Mouse (Mus musculus): Measurements from ENCODE around the gene Ino80e. TPM values are rescaled to one million over a fixed set of nuclear protein-coding genes. Genes with fewer than 3 reads are reported as not detected.

Gene Ino80e
- total and polyA plus RNA-seq, 3 experiments = 93.0 to 476 (median 189) TPM

GRCm38 (mm10) chr7:126861429-126862130 is 597 bp downstream of the Ino80e start, which contains the start of gene Hirip3:
Gene Hirip3 (plus strand): TSS chr7:126861972.
- peak; percentile 96 for DNase-seq (ENCODE audit: low read depth, low spot score)

GRCm38 (mm10) chr7:126860987-126861386 is 1.2 kb downstream of the Ino80e start:
- peak overlapping the region; percentile 89 for H3K9ac ChIP-seq (ENCODE audit: control insufficient read depth, low read depth, low read length, poor library complexity, severe bottlenecking)
- peaks cover 26% of the 10 kb centered on the region for H3K79me2 ChIP-seq (ENCODE audit: control insufficient read depth, insufficient read depth, low read length, poor library complexity)
- peak; percentile 60 for DNase-seq (ENCODE audit: low read depth, low spot score)
- H3K9me3 ChIP-seq (replicated peaks; ENCODE audit: insufficient read depth, low read length) = no peaks in the 10 kb centered on the region
- peaks cover 2 to 19% of the 10 kb centered on the region in 2 experiments; a peak in 3 of 4 replicates for H3K4me1 ChIP-seq (ENCODE audit: control insufficient read depth in 1 of 2, insufficient read depth in 2 of 2, low read length in 2 of 2)
- no peaks in the 10 kb centered on the region for H3K27me3 ChIP-seq (ENCODE audit: control insufficient read depth in 1 of 2, insufficient read depth in 2 of 2, low read length in 2 of 2)
- H3K36me3 ChIP-seq (ENCODE audit: control insufficient read depth in 1 of 2, insufficient read depth in 2 of 2, low read length in 2 of 2) = peaks cover 1 to 22% of the 10 kb centered on the region in 2 experiments
- H3K4me3 ChIP-seq (ENCODE audit: control insufficient read depth in 1 of 2, insufficient read depth in 1 of 2, low read depth in 2 of 2, low read length in 2 of 2) = peak overlapping the region; percentile 53 to 83
- peak overlapping the region; percentile 92 for H3K27ac ChIP-seq (ENCODE audit: control insufficient read depth, low read depth, low read length)
- no peak for TF ChIP-seq ELF1 (IDR thresholded peaks at IDR 0.05; ENCODE audit: low read depth, low read length)
- peak; percentile 88 for TF ChIP-seq MYC (IDR thresholded peaks at IDR 0.05; ENCODE audit: low read depth, low read length)
- TF ChIP-seq MAX (IDR thresholded peaks at IDR 0.05; ENCODE audit: low read length) = peak; percentile 82
- no peak for TF ChIP-seq MAFK (IDR thresholded peaks at IDR 0.05; ENCODE audit: borderline replicate concordance, low read depth, low read length)
- no peak for TF ChIP-seq RAD21 (IDR thresholded peaks at IDR 0.05; ENCODE audit: low read depth, low read length)
- TF ChIP-seq CHD1 (IDR thresholded peaks at IDR 0.05; ENCODE audit: low read depth, low read length) = peak; percentile 65; the same call in 1 of the 2 replicates
- TF ChIP-seq GATA1 (IDR thresholded peaks at IDR 0.05; ENCODE audit: low read depth, low read length) = no peak
- no peak for TF ChIP-seq ZC3H11A (IDR thresholded peaks at IDR 0.05; ENCODE audit: low read depth, low read length)
- no peak for TF ChIP-seq BHLHE40 (IDR thresholded peaks at IDR 0.05; ENCODE audit: borderline replicate concordance, low read depth, low read length)
- TF ChIP-seq ZMIZ1 (IDR thresholded peaks at IDR 0.05; ENCODE audit: low read depth, low read length) = no peak
- peak in 1 of 2 experiments; percentile 2; a peak in 1 of 4 replicates for TF ChIP-seq POLR2A (IDR thresholded peaks at IDR 0.05; ENCODE audit: control insufficient read depth in 1 of 2, insufficient read depth in 1 of 2, low read depth in 1 of 2, low read length in 2 of 2, poor library complexity in 1 of 2)
- no peak for TF ChIP-seq MAZ (IDR thresholded peaks at IDR 0.05; ENCODE audit: low read depth, low read length)

More at GRCm38 (mm10) chr7:126861429-126862130, 597 bp downstream of the Ino80e start, which contains the start of gene Hirip3:
- Histone ChIP-seq H3K9ac (ENCODE audit: control insufficient read depth, low read depth, low read length, poor library complexity, severe bottlenecking) (peak within 1 kb of the TSS; percentile 89), H3K9me3 (replicated peaks; ENCODE audit: insufficient read depth, low read length) (no peaks in the 10 kb centered on the region), H3K4me3 (ENCODE audit: control insufficient read depth in 1 of 2, insufficient read depth in 1 of 2, low read depth in 2 of 2, low read length in 2 of 2) (peak within 1 kb of the TSS; percentile 53 to 83), H3K36me3 (ENCODE audit: control insufficient read depth in 1 of 2, insufficient read depth in 2 of 2, low read length in 2 of 2) (peaks cover 1 to 22% of the 10 kb centered on the region in 2 experiments), H3K4me1 (ENCODE audit: control insufficient read depth in 1 of 2, insufficient read depth in 2 of 2, low read length in 2 of 2) (peaks cover 2 to 19% of the 10 kb centered on the region in 2 experiments; a peak in 3 of 4 replicates), H3K79me2 (ENCODE audit: control insufficient read depth, insufficient read depth, low read length, poor library complexity) (peaks cover 26% of the 10 kb centered on the region), H3K27ac (ENCODE audit: control insufficient read depth, low read depth, low read length) (peak within 1 kb of the TSS; percentile 92), H3K27me3 (ENCODE audit: control insufficient read depth in 1 of 2, insufficient read depth in 2 of 2, low read length in 2 of 2) (no peaks in the 10 kb centered on the region)
- TF ChIP-seq TAL1 (IDR thresholded peaks at IDR 0.05; ENCODE audit: low read length) (no peak), ZNF384 (IDR thresholded peaks at IDR 0.05; ENCODE audit: low read depth, low read length) (no peak), ELF1 (IDR thresholded peaks at IDR 0.05; ENCODE audit: low read depth, low read length) (peak; percentile 96), KAT2A (conservative IDR thresholded peaks at IDR 0.05; ENCODE audit: low read depth, low read length) (peak; percentile 74; the same call in 1 of the 2 replicates), SIN3A (IDR thresholded peaks at IDR 0.05; ENCODE audit: low read length) (peak; percentile 72), RCOR1 (IDR thresholded peaks at IDR 0.05; ENCODE audit: low read depth, low read length) (0 out of 2 replicates have a peak, but pooled peaks have one; percentile 7), ETS1 (IDR thresholded peaks at IDR 0.05; ENCODE audit: low read depth, low read length) (peak; percentile 37), TBP (IDR thresholded peaks at IDR 0.05; ENCODE audit: low read depth, low read length) (no peak), GABPA (IDR thresholded peaks at IDR 0.05; ENCODE audit: low read depth, low read length) (no peak), MAZ (IDR thresholded peaks at IDR 0.05; ENCODE audit: low read depth, low read length) (peak; percentile 90), MAFK (IDR thresholded peaks at IDR 0.05; ENCODE audit: borderline replicate concordance, low read depth, low read length) (no peak), NELFE (IDR thresholded peaks at IDR 0.05; ENCODE audit: low read depth, low read length) (peak; percentile 89), POLR2A (IDR thresholded peaks at IDR 0.05; ENCODE audit: control insufficient read depth in 1 of 2, insufficient read depth in 1 of 2, low read depth in 1 of 2, low read length in 2 of 2, poor library complexity in 1 of 2) (peak; percentile 47 to 84), MYC (IDR thresholded peaks at IDR 0.05; ENCODE audit: low read depth, low read length) (peak; percentile 83), TCF12 (IDR thresholded peaks at IDR 0.05; ENCODE audit: low read depth, low read length) (peak; percentile 64; the same call in 1 of the 2 replicates), POLR2AphosphoS2 (IDR thresholded peaks at IDR 0.05; ENCODE audit: low read length) (peak; percentile 88; the same call in 1 of the 2 replicates), HCFC1 (IDR thresholded peaks at IDR 0.05; ENCODE audit: low read depth, low read length) (peak; percentile 97), ZMIZ1 (IDR thresholded peaks at IDR 0.05; ENCODE audit: low read depth, low read length) (peak; percentile 43; the same call in 1 of the 2 replicates), CTCF (IDR thresholded peaks at IDR 0.05 in 2 of 3, conservative IDR thresholded peaks at IDR 0.05 in 1 of 3; ENCODE audit: control insufficient read depth in 1 of 3, insufficient read depth in 1 of 3, low read depth in 2 of 3, low read length in 3 of 3, poor library complexity in 1 of 3, severe bottlenecking in 1 of 3) (no peak), EP300 (IDR thresholded peaks at IDR 0.05; ENCODE audit: low read depth in 1 of 2, low read length in 2 of 2) (no peak)
